Mouse (Mus musculus) embryonic facial prominence, embryonic 11.5 days (tissue): ENCODE data around the gene Tbcel. TPM values are rescaled to one million over a fixed set of nuclear protein-coding genes. Genes with fewer than 3 reads are reported as not detected.

ENCODE experiments used
- ATAC-seq: fragments of 200-750 bp; cut with Nextera tagmentation; replicated peaks from 2 replicates; pipeline ENCODE4 v1.8.0; 2017; ENCODE audit warnings: low read depth; ENCODE audit not compliant: insufficient number of reproducible peaks, low FRiP score, low TSS enrichment
- DNase-seq: peaks from one replicate; pipeline ENCODE4 v3.0.0-alpha.2; 2015; ENCODE audit warnings: low spot score
- H3K27ac ChIP-seq: fragments of 300-500 bp; sonication (generic); replicated peaks from 2 replicates; pipeline ENCODE4 v1.5.1; 2014; ENCODE audit warnings: mild to moderate bottlenecking, low read depth, low read length, control low read depth
- H3K27me3 ChIP-seq: fragments of 300-500 bp; sonication (generic); 2 replicates; pipeline ENCODE4 v1.6.1; 2014; ENCODE audit warnings: mild to moderate bottlenecking, low read length, moderate library complexity, mixed read lengths; ENCODE audit not compliant: control insufficient read depth, insufficient read depth
- H3K36me3 ChIP-seq: fragments of 300-500 bp; sonication (generic); replicated peaks from 2 replicates; pipeline ENCODE4 v1.6.1; 2014; ENCODE audit warnings: low read depth, mild to moderate bottlenecking, low read length, moderate library complexity, mixed read lengths; ENCODE audit not compliant: control insufficient read depth, insufficient read depth
- H3K4me1 ChIP-seq: fragments of 300-500 bp; sonication (generic); 2 replicates; pipeline ENCODE4 v1.6.1; 2014; ENCODE audit warnings: low read length, mixed read lengths; ENCODE audit not compliant: control insufficient read depth, insufficient read depth
- H3K4me2 ChIP-seq: fragments of 300-500 bp; sonication (generic); 2 replicates; pipeline ENCODE4 v1.6.1; 2014; ENCODE audit warnings: low read depth, mild to moderate bottlenecking, control low read depth, low read length, moderate library complexity
- H3K4me3 ChIP-seq: fragments of 300-500 bp; sonication (generic); 2 replicates; pipeline ENCODE4 v1.5.1; 2014; ENCODE audit warnings: low read depth, low read length, control low read depth
- H3K9ac ChIP-seq: fragments of 300-500 bp; sonication (generic); replicated peaks from 2 replicates; pipeline ENCODE4 v1.6.1; 2014; ENCODE audit warnings: mild to moderate bottlenecking, control low read depth, low read length
- H3K9me3 ChIP-seq: fragments of 300-500 bp; sonication (generic); replicated peaks from 2 replicates; pipeline ENCODE4 v1.6.1; 2016; ENCODE audit warnings: mild to moderate bottlenecking, low read length, inconsistent platforms, mixed read lengths; ENCODE audit not compliant: control insufficient read depth
- WGBS: fragments of 180-500 bp; shearing (Covaris S2); extraction: QIAGEN DNeasy Blood & Tissue Kit; methylation state at CpG from one replicate; pipeline ENCODE4 v1.1.7; 2014; 5-methylcytosine and 5-hydroxymethylcytosine counted together
- polyA plus RNA-seq: library from polyadenylated mRNA; unstranded; fragments of >200 nt; fragmentation: Nextera tagmentation; extraction: Ambion mirVana; gene quantifications from 2 replicates; pipeline ENCODE4 v1.2.1, GENCODE M21; 2014

Tbcel gene
- polyA plus RNA-seq, 1 experiment from 2014 or later: 4.8 TPM

DNA sequence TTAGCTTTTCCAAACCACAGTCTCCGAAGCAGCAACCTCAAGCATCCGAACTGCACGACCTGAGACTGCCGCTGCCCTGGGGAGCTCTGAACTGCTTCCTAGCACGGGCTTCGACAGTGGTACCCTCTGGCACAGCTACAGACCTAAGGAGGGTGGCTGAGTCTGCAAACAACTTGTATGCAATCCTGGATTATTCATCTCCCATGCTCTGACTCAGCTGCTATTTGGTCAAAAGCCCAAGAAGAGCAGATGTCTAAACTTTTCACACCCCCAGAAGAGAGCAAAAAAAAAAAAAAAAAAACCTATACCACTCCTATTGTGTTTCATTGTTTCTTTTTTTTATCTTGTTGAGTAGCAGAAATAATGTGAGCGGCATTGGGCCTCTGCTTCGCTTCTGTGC, 113.3 kb downstream of the Tbcel start:
- Histone ChIP-seq H3K27me3 (no peaks in the 10 kb centered on the region), H3K36me3 (no peaks in the 10 kb centered on the region), H3K4me2 (no peak overlapping the region), H3K9ac (no peak overlapping the region), H3K4me3 (no peak overlapping the region), H3K4me1 (no peaks in the 10 kb centered on the region), H3K27ac (no peak overlapping the region), H3K9me3 (no peaks in the 10 kb centered on the region)
- WGBS: 89% methylated on average over 8 of the region's 8 CpGs
- DNase-seq (no peak), ATAC-seq (no peak)

DNA sequence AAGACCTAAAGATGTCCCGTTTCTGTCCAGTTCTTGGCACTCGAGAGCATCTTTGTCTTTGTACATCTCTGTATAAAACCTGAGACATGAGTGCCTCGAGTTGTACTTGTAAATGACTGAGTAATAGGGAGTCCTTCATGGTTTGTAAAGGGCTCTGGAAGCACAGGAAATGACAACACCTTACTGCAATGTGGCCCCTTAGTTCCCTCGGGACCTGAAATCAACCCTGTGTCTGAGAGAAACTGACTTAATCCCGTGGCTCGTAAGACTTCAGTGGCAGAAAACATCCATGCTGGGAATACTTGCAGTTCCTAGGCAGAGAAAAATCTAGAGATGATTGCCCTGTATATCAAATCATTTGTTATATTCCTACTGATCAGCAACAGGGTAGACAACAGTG, 114.7 kb downstream of the Tbcel start:
- 50% methylated on average over 6 of the region's 6 CpGs for WGBS
- no peaks in the 10 kb centered on the region for H3K9me3 ChIP-seq
- no peak overlapping the region for H3K4me2 ChIP-seq

DNA sequence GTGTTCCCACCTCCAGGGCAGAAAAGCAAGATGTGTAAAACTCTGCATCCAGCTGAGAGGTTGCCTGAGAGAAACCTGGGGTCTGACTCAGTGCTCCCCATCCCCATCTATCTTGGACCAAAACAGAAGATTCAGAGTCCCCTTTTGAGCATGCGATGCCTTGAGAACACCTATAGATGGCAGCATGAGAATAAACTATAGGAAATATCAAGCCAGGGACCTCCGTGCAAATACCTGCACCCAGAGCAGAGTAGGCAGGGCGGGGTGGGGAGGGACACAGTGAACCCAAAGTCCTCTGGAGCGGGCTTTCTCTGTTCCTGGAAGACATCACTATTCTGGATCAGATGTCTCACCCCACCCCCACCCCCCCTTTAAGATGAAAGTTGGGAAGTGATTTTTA, 119.1 kb downstream of the Tbcel start:
- Histone ChIP-seq H3K9ac (no peak overlapping the region), H3K4me2 (no peak overlapping the region), H3K4me3 (no peak overlapping the region), H3K27ac (no peak overlapping the region), H3K9me3 (no peaks in the 10 kb centered on the region), H3K27me3 (no peaks in the 10 kb centered on the region), H3K4me1 (no peaks in the 10 kb centered on the region), H3K36me3 (no peaks in the 10 kb centered on the region)
- DNase-seq (peak; percentile 43), ATAC-seq (no peak)
- 46% methylated on average over 4 of the region's 4 CpGs for WGBS

More for the DNA sequence above, 114.7 kb downstream of the Tbcel start:
- no peak for ATAC-seq
- H3K27ac ChIP-seq: no peak overlapping the region
- H3K4me3 ChIP-seq: no peak overlapping the region
- no peaks in the 10 kb centered on the region for H3K27me3 ChIP-seq
- no peaks in the 10 kb centered on the region for H3K36me3 ChIP-seq
- H3K9ac ChIP-seq: no peak overlapping the region
- no peaks in the 10 kb centered on the region for H3K4me1 ChIP-seq
- DNase-seq: peak; percentile 26

DNA sequence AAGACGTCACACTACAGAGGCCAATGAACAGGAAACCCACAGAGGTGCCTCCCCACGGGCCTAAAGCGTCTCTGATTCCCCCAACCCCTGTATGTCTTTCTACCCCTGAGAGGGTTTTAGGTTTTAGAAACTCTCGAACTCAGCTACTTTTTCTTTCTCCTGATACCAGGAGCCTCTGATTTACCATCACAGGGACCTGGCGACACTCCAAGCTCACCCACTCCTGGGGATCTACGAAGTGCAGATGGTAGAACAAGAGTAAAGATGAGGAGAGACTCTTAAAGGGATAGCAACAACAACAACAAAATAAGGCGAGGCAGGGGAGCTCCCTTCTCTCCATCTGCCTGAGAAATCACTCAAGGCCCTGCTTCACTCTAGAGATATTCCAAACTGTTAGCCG, 120.6 kb downstream of the Tbcel start:
- no peak overlapping the region for H3K4me3 ChIP-seq
- H3K9me3 ChIP-seq: no peaks in the 10 kb centered on the region
- ATAC-seq (no peak), DNase-seq (no peak)
- H3K27me3 ChIP-seq: no peaks in the 10 kb centered on the region
- no peak overlapping the region for H3K27ac ChIP-seq
- 73% methylated on average over 8 of the region's 8 CpGs for WGBS
- no peaks in the 10 kb centered on the region for H3K36me3 ChIP-seq
- no peaks in the 10 kb centered on the region for H3K4me1 ChIP-seq
- no peak overlapping the region for H3K9ac ChIP-seq
- no peak overlapping the region for H3K4me2 ChIP-seq

DNA sequence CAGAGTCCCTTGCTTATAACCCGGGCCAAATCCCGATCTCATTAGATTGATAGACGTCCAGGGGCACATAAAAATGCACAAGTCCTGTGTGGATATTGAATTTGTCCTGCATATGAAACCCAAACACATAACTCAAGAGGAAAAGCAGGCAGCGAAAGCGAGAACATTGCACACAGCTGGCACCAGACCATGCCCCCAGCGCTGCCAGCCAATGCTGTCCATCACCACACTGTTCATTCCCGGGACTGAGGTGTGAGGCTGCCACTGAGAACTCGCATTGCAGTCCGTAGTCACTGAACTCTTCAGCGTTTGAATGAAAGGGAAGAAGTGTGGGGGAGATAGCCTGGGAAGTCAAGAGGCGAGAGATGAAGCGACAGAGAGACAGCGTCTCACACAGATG, 122.0 kb downstream of the Tbcel start:
- ATAC-seq: no peak
- H3K27ac ChIP-seq: no peak overlapping the region
- no peak overlapping the region for H3K4me3 ChIP-seq
- no peaks in the 10 kb centered on the region for H3K36me3 ChIP-seq
- 81% methylated on average over 13 of the region's 13 CpGs for WGBS
- no peak for DNase-seq
- H3K4me1 ChIP-seq: no peaks in the 10 kb centered on the region
- H3K9ac ChIP-seq: no peak overlapping the region
- no peaks in the 10 kb centered on the region for H3K27me3 ChIP-seq
- no peaks in the 10 kb centered on the region for H3K9me3 ChIP-seq
- H3K4me2 ChIP-seq: no peak overlapping the region

DNA sequence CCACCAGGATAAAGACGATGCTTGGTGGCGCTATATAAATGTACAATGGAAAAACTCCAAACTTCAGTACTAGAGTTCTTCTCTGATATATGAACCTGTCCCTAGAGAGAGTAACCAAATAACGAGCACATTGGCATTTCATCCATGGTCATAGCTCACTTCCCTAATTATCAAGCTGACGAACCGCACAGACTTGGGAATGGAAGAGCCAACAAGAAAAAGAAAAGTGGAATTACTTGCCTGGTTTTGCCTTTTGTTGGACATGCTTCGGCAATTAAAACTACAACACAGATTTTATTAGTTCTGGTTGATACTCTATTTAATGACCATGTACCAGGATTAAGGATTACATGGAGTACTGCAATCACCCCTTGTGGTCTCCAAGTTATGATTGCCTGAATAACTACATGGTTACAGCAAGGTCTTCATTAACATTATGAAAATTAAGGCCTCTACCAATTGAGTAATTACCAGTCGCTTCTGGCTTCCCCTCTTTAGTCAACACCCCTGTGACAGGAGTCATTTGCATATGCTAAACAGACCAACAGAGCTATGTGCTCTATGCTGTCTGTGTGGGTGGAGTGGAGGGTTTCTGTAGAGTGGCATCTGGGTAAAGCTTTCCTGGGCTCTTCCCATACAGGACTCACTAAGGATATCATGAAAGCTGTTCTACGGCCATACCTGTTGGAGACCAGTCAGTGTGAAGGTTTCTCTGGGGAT, 124.8 kb downstream of the Tbcel start:
- DNase-seq (no peak), ATAC-seq (no peak)
- Histone ChIP-seq H3K36me3 (no peaks in the 10 kb centered on the region), H3K9me3 (no peaks in the 10 kb centered on the region), H3K27me3 (no peaks in the 10 kb centered on the region), H3K4me2 (no peak overlapping the region), H3K9ac (no peak overlapping the region), H3K4me1 (no peaks in the 10 kb centered on the region), H3K4me3 (no peak overlapping the region), H3K27ac (no peak overlapping the region)
- 80% methylated on average over 8 of the region's 8 CpGs for WGBS

DNA sequence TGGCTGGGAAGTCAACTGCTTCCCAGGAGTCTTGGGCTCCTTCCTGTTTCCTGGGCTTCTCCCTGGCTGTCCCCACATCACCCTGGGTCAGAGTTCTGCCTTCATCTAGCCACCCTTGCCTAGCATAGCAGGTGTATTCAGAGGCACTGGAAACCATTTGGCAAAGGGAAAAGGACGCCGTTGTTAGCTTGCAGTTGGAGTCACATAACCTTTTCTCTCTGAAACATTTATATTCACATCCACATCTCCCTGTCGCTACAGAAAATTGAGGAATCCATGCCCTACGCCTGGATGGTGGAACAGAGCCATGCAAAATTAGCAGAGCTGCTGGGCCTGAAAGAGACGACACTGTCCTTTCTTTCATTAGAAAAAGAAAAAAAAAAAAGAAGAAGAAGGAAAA, 125.5 kb downstream of the Tbcel start:
- H3K27me3 ChIP-seq: no peaks in the 10 kb centered on the region
- H3K36me3 ChIP-seq: no peaks in the 10 kb centered on the region
- DNase-seq: no peak
- no peak overlapping the region for H3K27ac ChIP-seq
- 79% methylated on average over 5 of the region's 5 CpGs for WGBS
- no peak overlapping the region for H3K4me2 ChIP-seq
- ATAC-seq: no peak
- H3K4me3 ChIP-seq: no peak overlapping the region
- H3K9ac ChIP-seq: no peak overlapping the region
- H3K9me3 ChIP-seq: no peaks in the 10 kb centered on the region
- H3K4me1 ChIP-seq: no peaks in the 10 kb centered on the region

DNA sequence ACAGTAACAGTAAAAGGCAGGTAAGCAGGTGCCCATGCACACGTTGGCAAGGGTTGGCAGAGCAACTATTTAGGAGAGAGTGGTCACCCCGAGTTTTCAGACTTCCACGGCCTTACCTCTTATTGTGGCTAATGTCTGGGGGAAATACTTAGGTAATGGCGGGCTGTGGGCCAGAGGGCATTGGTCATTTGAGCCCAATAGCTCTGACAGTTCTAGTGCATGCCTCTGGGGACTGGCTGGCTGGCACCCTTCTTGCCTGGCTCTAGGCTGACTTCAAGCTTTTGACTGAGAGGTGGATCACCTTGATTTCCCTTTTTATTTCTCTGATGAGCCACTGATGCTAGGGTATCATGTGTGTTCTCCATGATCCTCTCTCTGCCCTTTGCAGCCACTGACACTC, 129.5 kb downstream of the Tbcel start:
- Histone ChIP-seq H3K27ac (no peak overlapping the region), H3K4me3 (no peak overlapping the region), H3K9ac (no peak overlapping the region), H3K36me3 (no peaks in the 10 kb centered on the region), H3K9me3 (no peaks in the 10 kb centered on the region), H3K4me2 (no peak overlapping the region), H3K27me3 (no peaks in the 10 kb centered on the region), H3K4me1 (no peaks in the 10 kb centered on the region)
- WGBS: 91% methylated on average over 4 of the region's 4 CpGs
- DNase-seq (no peak), ATAC-seq (no peak)
